22 mouse cellular contexts compared by ENCODE assay signal in the genomic region with DNA sequence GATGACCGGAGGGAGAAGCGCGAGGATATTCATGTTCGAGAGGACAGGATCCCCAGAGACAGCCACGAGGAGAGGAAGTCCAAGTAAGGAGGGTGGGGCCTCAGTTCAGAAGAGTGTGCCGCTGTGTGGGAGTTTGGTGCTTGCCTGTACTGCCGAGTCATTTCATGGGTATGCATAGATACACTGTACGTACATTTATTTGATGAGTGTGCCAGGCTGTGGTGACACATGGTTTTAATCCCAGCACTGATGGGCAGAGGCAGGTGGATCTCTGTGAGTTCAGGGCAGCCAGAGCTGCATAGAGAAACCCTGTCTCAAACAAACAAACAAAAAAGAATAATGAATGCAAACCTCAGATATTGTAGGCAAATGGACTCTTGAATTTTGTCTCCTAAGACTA. TPM values are rescaled to one million over a fixed set of nuclear protein-coding genes. Genes with fewer than 3 reads are reported as not detected.
DNase-seq lines count a peak whose midpoint lies in the region; ATAC-seq and TF ChIP-seq lines count a peak whose summit lies in the region.
"Had no signal": no experiment of that assay in that cellular context is flagged by ENCODE, and none has a peak within 500 bp of the region (broad histone marks: within the 10 kb centered on the region; RNA-seq: fewer than 3 reads in every experiment).

No protein-coding gene starts in this region.

- H3K79me2 ChIP-seq in MEL (ENCODE audit: control insufficient read depth, insufficient read depth, low read length, poor library complexity): no peaks in the 10 kb centered on the region

- H3K4me1 ChIP-seq in embryonic facial prominence, embryonic 14.5 days (ENCODE audit: control insufficient read depth, insufficient read depth, low read length): no peaks in the 10 kb centered on the region
- H3K4me1 ChIP-seq in embryonic facial prominence, embryonic 10.5 days: no peaks in the 10 kb centered on the region
- no peaks in the 10 kb centered on the region for H3K4me1 ChIP-seq in MEL (ENCODE audit: control insufficient read depth in 1 of 2, insufficient read depth in 2 of 2, low read length in 2 of 2)
- H3K4me1 ChIP-seq in midbrain, embryonic 13.5 days (replicated peaks): no peaks in the 10 kb centered on the region
- no peaks in the 10 kb centered on the region for H3K4me1 ChIP-seq in midbrain, embryonic 14.5 days (ENCODE audit: control insufficient read depth, insufficient read depth, low read length)
- H3K4me1 ChIP-seq: embryonic facial prominence, embryonic 12.5 days; forebrain, embryonic 12.5 days; heart, embryonic 13.5 days; hindbrain, embryonic 15.5 days had no signal

- H3K36me3 ChIP-seq in embryonic facial prominence, embryonic 14.5 days (ENCODE audit: control insufficient read depth, insufficient read depth, low read length): peaks cover 73% of the 10 kb centered on the region
- H3K36me3 ChIP-seq in embryonic facial prominence, embryonic 10.5 days (replicated peaks): peaks cover 81% of the 10 kb centered on the region
- peaks cover 0 to 10% of the 10 kb centered on the region in 2 experiments; a peak in 2 of 4 replicates for H3K36me3 ChIP-seq in MEL (ENCODE audit: control insufficient read depth in 1 of 2, insufficient read depth in 2 of 2, low read length in 2 of 2)
- H3K36me3 ChIP-seq in midbrain, embryonic 13.5 days: peaks cover 58% of the 10 kb centered on the region
- peaks cover 71% of the 10 kb centered on the region for H3K36me3 ChIP-seq in midbrain, embryonic 14.5 days (ENCODE audit: control insufficient read depth, insufficient read depth, low read length)

- no peak for TF ChIP-seq RAD21 in MEL (IDR thresholded peaks at IDR 0.05; ENCODE audit: low read depth, low read length)

- ATAC-seq in embryonic facial prominence, embryonic 14.5 days (ENCODE audit: low read depth): no peak
- 0 out of 2 replicates have a peak, but pooled peaks have one; percentile 50 for ATAC-seq in megakaryocyte-erythroid progenitor cell, adult 5-6 weeks (replicated peaks; ENCODE audit: low FRiP score, low TSS enrichment, poor library complexity, severe bottlenecking)
- no peak for ATAC-seq in midbrain, embryonic 13.5 days
- ATAC-seq in midbrain, embryonic 14.5 days (ENCODE audit: low FRiP score, low TSS enrichment): no peak
- ATAC-seq: forebrain, embryonic 16.5 days had no signal

- 75% methylated on average over 8 of the region's 8 CpGs for WGBS in embryonic facial prominence, embryonic 14.5 days
- WGBS in embryonic facial prominence, embryonic 10.5 days: 84% methylated on average over 8 of the region's 8 CpGs
- WGBS in midbrain, embryonic 13.5 days: 89% methylated on average over 8 of the region's 8 CpGs
- 86% methylated on average over 8 of the region's 8 CpGs for WGBS in midbrain, embryonic 14.5 days

- TF ChIP-seq CTCF in MEL (IDR thresholded peaks at IDR 0.05 in 2 of 3, conservative IDR thresholded peaks at IDR 0.05 in 1 of 3; ENCODE audit: control insufficient read depth in 1 of 3, insufficient read depth in 1 of 3, low read depth in 2 of 3, low read length in 3 of 3, poor library complexity in 1 of 3, severe bottlenecking in 1 of 3): no peak

- H3K9me3 ChIP-seq in embryonic facial prominence, embryonic 14.5 days (ENCODE audit: control insufficient read depth, low read length): no peaks in the 10 kb centered on the region
- no peaks in the 10 kb centered on the region for H3K9me3 ChIP-seq in embryonic facial prominence, embryonic 10.5 days
- no peaks in the 10 kb centered on the region for H3K9me3 ChIP-seq in MEL (replicated peaks; ENCODE audit: insufficient read depth, low read length)
- no peaks in the 10 kb centered on the region for H3K9me3 ChIP-seq in midbrain, embryonic 13.5 days
- H3K9me3 ChIP-seq in midbrain, embryonic 14.5 days (ENCODE audit: control insufficient read depth, low read length): no peaks in the 10 kb centered on the region
- H3K9me3 ChIP-seq: embryonic facial prominence, embryonic 12.5 days; forebrain, embryonic 12.5 days; G1E; heart, embryonic 13.5 days; hindbrain, embryonic 15.5 days had no signal

- H3K9ac ChIP-seq in embryonic facial prominence, embryonic 14.5 days (ENCODE audit: low read depth, low read length): no peak overlapping the region
- no peak overlapping the region for H3K9ac ChIP-seq in MEL (ENCODE audit: control insufficient read depth, low read depth, low read length, poor library complexity, severe bottlenecking)
- no peak overlapping the region for H3K9ac ChIP-seq in midbrain, embryonic 13.5 days (replicated peaks)
- H3K9ac ChIP-seq in midbrain, embryonic 14.5 days (replicated peaks; ENCODE audit: low read length): no peak overlapping the region
- H3K9ac ChIP-seq: embryonic facial prominence, embryonic 12.5 days; forebrain, embryonic 12.5 days; heart, embryonic 13.5 days; hindbrain, embryonic 15.5 days had no signal

- H3K4me3 ChIP-seq in embryonic facial prominence, embryonic 14.5 days (ENCODE audit: low read depth, low read length): no peak overlapping the region
- no peak overlapping the region for H3K4me3 ChIP-seq in embryonic facial prominence, embryonic 10.5 days
- no peak overlapping the region for H3K4me3 ChIP-seq in MEL (ENCODE audit: control insufficient read depth in 1 of 2, insufficient read depth in 1 of 2, low read depth in 2 of 2, low read length in 2 of 2)
- no peak overlapping the region for H3K4me3 ChIP-seq in midbrain, embryonic 13.5 days (replicated peaks)
- no peak overlapping the region for H3K4me3 ChIP-seq in midbrain, embryonic 14.5 days (replicated peaks; ENCODE audit: low read depth, low read length)
- H3K4me3 ChIP-seq: embryonic facial prominence, embryonic 12.5 days; forebrain, embryonic 12.5 days; heart, embryonic 13.5 days; hindbrain, embryonic 15.5 days had no signal

- H3K27ac ChIP-seq in embryonic facial prominence, embryonic 14.5 days (replicated peaks; ENCODE audit: low read depth, low read length): no peak overlapping the region
- no peak overlapping the region for H3K27ac ChIP-seq in embryonic facial prominence, embryonic 10.5 days (replicated peaks)
- H3K27ac ChIP-seq in MEL (ENCODE audit: control insufficient read depth, low read depth, low read length): no peak overlapping the region
- H3K27ac ChIP-seq in midbrain, embryonic 13.5 days: no peak overlapping the region
- H3K27ac ChIP-seq in midbrain, embryonic 14.5 days (replicated peaks; ENCODE audit: low read depth, low read length): no peak overlapping the region
- H3K27ac ChIP-seq: embryonic facial prominence, embryonic 12.5 days; forebrain, embryonic 12.5 days; heart, embryonic 13.5 days; hindbrain, embryonic 15.5 days had no signal

- TF ChIP-seq EP300 in MEL (IDR thresholded peaks at IDR 0.05; ENCODE audit: low read depth in 1 of 2, low read length in 2 of 2): no peak

- peak; percentile 4 for DNase-seq in embryonic facial prominence, embryonic 14.5 days (ENCODE audit: low spot score)
- DNase-seq in embryonic facial prominence, embryonic 10.5 days (ENCODE audit: low spot score): no peak
- DNase-seq in 3T3-L1 (ENCODE audit: low read depth, low spot score) (peak; percentile 13), MEL (ENCODE audit: low read depth, low spot score) (peak; percentile 31)
- DNase-seq in midbrain, embryonic 14.5 days: no peak
- DNase-seq: adrenal gland, adult 2 months; adrenal gland, postnatal 25 days; cerebellum, adult 18-20 months; cerebellum, adult 9-11 months; cerebellum, postnatal 36 days; embryo, embryonic 11 days; gastrocnemius, postnatal 36 days; heart, adult 11 months; heart, postnatal 36 days had no signal

- TF ChIP-seq POLR2A in MEL (IDR thresholded peaks at IDR 0.05; ENCODE audit: control insufficient read depth in 1 of 2, insufficient read depth in 1 of 2, low read depth in 1 of 2, low read length in 2 of 2, poor library complexity in 1 of 2): no peak

- H3K27me3 ChIP-seq in embryonic facial prominence, embryonic 14.5 days (replicated peaks; ENCODE audit: control insufficient read depth, insufficient read depth, low read length): no peaks in the 10 kb centered on the region
- H3K27me3 ChIP-seq in embryonic facial prominence, embryonic 10.5 days (replicated peaks; ENCODE audit: low read depth, poor library complexity, severe bottlenecking): no peaks in the 10 kb centered on the region
- H3K27me3 ChIP-seq in MEL (ENCODE audit: control insufficient read depth in 1 of 2, insufficient read depth in 2 of 2, low read length in 2 of 2): no peaks in the 10 kb centered on the region
- no peaks in the 10 kb centered on the region for H3K27me3 ChIP-seq in midbrain, embryonic 13.5 days
- H3K27me3 ChIP-seq in midbrain, embryonic 14.5 days (ENCODE audit: control insufficient read depth, insufficient read depth, low read length): no peaks in the 10 kb centered on the region
- H3K27me3 ChIP-seq: embryonic facial prominence, embryonic 12.5 days; forebrain, embryonic 12.5 days; heart, embryonic 13.5 days; hindbrain, embryonic 15.5 days had no signal

- no peak overlapping the region for H3K4me2 ChIP-seq in embryonic facial prominence, embryonic 14.5 days (ENCODE audit: low read depth, low read length)
- no peak overlapping the region for H3K4me2 ChIP-seq in midbrain, embryonic 13.5 days (replicated peaks)
- H3K4me2 ChIP-seq in midbrain, embryonic 14.5 days (ENCODE audit: low read length): no peak overlapping the region
- H3K4me2 ChIP-seq: embryonic facial prominence, embryonic 12.5 days; forebrain, embryonic 12.5 days; heart, embryonic 13.5 days; hindbrain, embryonic 15.5 days had no signal

TF ChIP-seq in MEL, 35 proteins besides CTCF, POLR2A, EP300 and RAD21:
- no peak for TF ChIP-seq NELFE (IDR thresholded peaks at IDR 0.05; ENCODE audit: low read depth, low read length)

RNA-seq across cellular contexts. Expression of gene Zc3h13, which starts 43.9 kb away (rescaled TPM):
- polyA plus RNA-seq in embryonic facial prominence, embryonic 14.5 days (2014; fragmentation: Nextera tagmentation; extraction: Ambion mirVana): 26.5 and 29.1 TPM in 2 replicates
- 37.1 and 40.9 TPM in 2 replicates for polyA plus RNA-seq in embryonic facial prominence, embryonic 10.5 days (2016; fragmentation: Nextera tagmentation; extraction: Ambion mirVana)
- 17.5 and 21.5 TPM in 2 replicates for total RNA-seq in MEL (2012; rRNA removed)
- 100 to 1,000 TPM in 1 of 2 experiments, 10 to 100 TPM in 1; 41.8 to 145 TPM for polyA plus RNA-seq in MEL (2012; ENCODE audit: insufficient read depth in 1 of 2, insufficient read length in 2 of 2, low read depth in 1 of 2, low replicate concordance in 2 of 2, missing spikeins in 1 of 2)
- total RNA-seq in megakaryocyte-erythroid progenitor cell, adult 5-6 weeks (2014; fragmentation: Nextera tagmentation): 28.2 and 28.7 TPM in 2 replicates
- 34.0 and 41.2 TPM in 2 replicates for total RNA-seq in megakaryocyte-erythroid progenitor cell, adult 5-6 weeks (2017)
- 45.2 and 45.4 TPM in 2 replicates for polyA plus RNA-seq in midbrain, embryonic 13.5 days (2015; fragmentation: Nextera tagmentation; extraction: Ambion mirVana)
- 34.5 and 40.1 TPM in 2 replicates for polyA plus RNA-seq in midbrain, embryonic 14.5 days (2014; fragmentation: Nextera tagmentation; extraction: Ambion mirVana)

Comparison
In these comparisons a context has a peak if more than half of its experiments do, and no peak if none do; other contexts are left out.
1. DNase-seq: peak in embryonic facial prominence, embryonic 14.5 days (single experiment), 3T3-L1 (single experiment) and MEL (single experiment); none in embryonic facial prominence, embryonic 10.5 days (single experiment) and midbrain, embryonic 14.5 days (single experiment).